Mouse (Mus musculus): Measurements from ENCODE around the gene Stat5a. TPM values are rescaled to one million over a fixed set of nuclear protein-coding genes. Genes with fewer than 3 reads are reported as not detected.

Stat5a gene
- polyA plus RNA-seq, 1 experiment from 2014 or later, result 5.5 TPM

GRCm38 (mm10) chr11:100912401-100913155 is 53.4 kb downstream of the Stat5a start:
- Histone ChIP-seq H3K4me3 (replicated peaks) (no peak overlapping the region), H3K4me1 (replicated peaks) (0 out of 2 replicates have a peak, but pooled peaks cover 3% of the 10 kb centered on the region), H3K9ac (no peak overlapping the region), H3K27ac (no peak overlapping the region), H3K4me2 (replicated peaks) (no peak overlapping the region), H3K27me3 (replicated peaks) (no peaks in the 10 kb centered on the region), H3K9me3 (no peaks in the 10 kb centered on the region), H3K36me3 (peaks cover 6% of the 10 kb centered on the region)
- ATAC-seq, result 0 out of 2 replicates have a peak, but pooled peaks have one; percentile 47
- WGBS, result 66% methylated on average over 17 of the region's 17 CpGs

GRCm38 (mm10) chr11:100914415-100914814 is 55.3 kb downstream of the Stat5a start:
- 85% methylated on average over 5 of the region's 5 CpGs for WGBS

GRCm38 (mm10) chr11:100915063-100915462 is 55.9 kb downstream of the Stat5a start:
- ATAC-seq, result no peak
- Histone ChIP-seq H3K9ac (no peak overlapping the region), H3K4me2 (replicated peaks) (no peak overlapping the region), H3K36me3 (no peaks in the 10 kb centered on the region), H3K4me3 (replicated peaks) (no peak overlapping the region), H3K27me3 (replicated peaks) (no peaks in the 10 kb centered on the region), H3K27ac (no peak overlapping the region), H3K9me3 (no peaks in the 10 kb centered on the region), H3K4me1 (replicated peaks) (0 out of 2 replicates have a peak, but pooled peaks cover 3% of the 10 kb centered on the region)
- 97% methylated on average over 3 of the region's 3 CpGs for WGBS

More at GRCm38 (mm10) chr11:100914415-100914814, 55.3 kb downstream of the Stat5a start:
- H3K9ac ChIP-seq, result no peak overlapping the region
- H3K36me3 ChIP-seq, result no peaks in the 10 kb centered on the region
- H3K9me3 ChIP-seq, result no peaks in the 10 kb centered on the region
- no peak overlapping the region for H3K4me3 ChIP-seq (replicated peaks)
- no peak overlapping the region for H3K27ac ChIP-seq
- no peak overlapping the region for H3K4me2 ChIP-seq (replicated peaks)
- no peaks in the 10 kb centered on the region for H3K27me3 ChIP-seq (replicated peaks)
- 0 out of 2 replicates have a peak, but pooled peaks cover 3% of the 10 kb centered on the region for H3K4me1 ChIP-seq (replicated peaks)
- no peak for ATAC-seq

GRCm38 (mm10) chr11:100916432-100916971 is 57.4 kb downstream of the Stat5a start:
- Histone ChIP-seq H3K4me2 (replicated peaks) (no peak overlapping the region), H3K9me3 (no peaks in the 10 kb centered on the region), H3K9ac (no peak overlapping the region), H3K36me3 (no peaks in the 10 kb centered on the region), H3K27me3 (replicated peaks) (no peaks in the 10 kb centered on the region), H3K27ac (no peak overlapping the region), H3K4me3 (replicated peaks) (no peak overlapping the region), H3K4me1 (replicated peaks) (0 out of 2 replicates have a peak, but pooled peaks cover 3% of the 10 kb centered on the region)
- 92% methylated on average over 4 of the region's 4 CpGs for WGBS
- no peak for ATAC-seq

- no peak for ATAC-seq
- no peak overlapping the region for H3K27ac ChIP-seq
- 91% methylated on average over 5 of the region's 5 CpGs for WGBS
- no peaks in the 10 kb centered on the region for H3K4me1 ChIP-seq (replicated peaks)
- no peaks in the 10 kb centered on the region for H3K27me3 ChIP-seq (replicated peaks)
- no peak overlapping the region for H3K4me2 ChIP-seq (replicated peaks)
- no peaks in the 10 kb centered on the region for H3K9me3 ChIP-seq
- H3K36me3 ChIP-seq, result no peaks in the 10 kb centered on the region
- H3K9ac ChIP-seq, result no peak overlapping the region
- H3K4me3 ChIP-seq (replicated peaks), result no peak overlapping the region
Measured at GRCm38 (mm10) chr11:100918007-100918406, 58.9 kb downstream of the Stat5a start.

- no peak overlapping the region for H3K27ac ChIP-seq
- WGBS, result 82% methylated on average over 4 of the region's 4 CpGs
- no peak for ATAC-seq
- H3K4me1 ChIP-seq (replicated peaks), result no peaks in the 10 kb centered on the region
- H3K27me3 ChIP-seq (replicated peaks), result no peaks in the 10 kb centered on the region
- no peak overlapping the region for H3K9ac ChIP-seq
- no peaks in the 10 kb centered on the region for H3K9me3 ChIP-seq
- H3K4me2 ChIP-seq (replicated peaks), result no peak overlapping the region
- H3K4me3 ChIP-seq (replicated peaks), result no peak overlapping the region
- no peaks in the 10 kb centered on the region for H3K36me3 ChIP-seq
Measured at GRCm38 (mm10) chr11:100920887-100921624, 61.9 kb downstream of the Stat5a start.

- H3K27ac ChIP-seq, result no peak overlapping the region
- no peaks in the 10 kb centered on the region for H3K9me3 ChIP-seq
- no peaks in the 10 kb centered on the region for H3K27me3 ChIP-seq (replicated peaks)
- 95% methylated on average over 1 of the region's 1 CpGs for WGBS
- ATAC-seq, result peak; percentile 82
- no peak overlapping the region for H3K9ac ChIP-seq
- H3K4me3 ChIP-seq (replicated peaks), result no peak overlapping the region
- no peaks in the 10 kb centered on the region for H3K36me3 ChIP-seq
- H3K4me1 ChIP-seq (replicated peaks), result no peaks in the 10 kb centered on the region
- H3K4me2 ChIP-seq (replicated peaks), result no peak overlapping the region
Measured at GRCm38 (mm10) chr11:100924386-100924919, 65.3 kb downstream of the Stat5a start.

- peaks cover 9% of the 10 kb centered on the region; the same call in 1 of the 2 replicates for H3K4me1 ChIP-seq (replicated peaks)
- no peak for ATAC-seq
- no peak overlapping the region for H3K9ac ChIP-seq
- no peak overlapping the region for H3K27ac ChIP-seq
- H3K36me3 ChIP-seq, result no peaks in the 10 kb centered on the region
- 80% methylated on average over 3 of the region's 3 CpGs for WGBS
- no peaks in the 10 kb centered on the region for H3K9me3 ChIP-seq
- H3K4me2 ChIP-seq (replicated peaks), result no peak overlapping the region
- no peak overlapping the region for H3K4me3 ChIP-seq (replicated peaks)
- no peaks in the 10 kb centered on the region for H3K27me3 ChIP-seq (replicated peaks)
Measured at GRCm38 (mm10) chr11:100927386-100927785, 68.2 kb downstream of the Stat5a start.

GRCm38 (mm10) chr11:100930611-100931010 is 71.5 kb downstream of the Stat5a start:
- H3K36me3 ChIP-seq, result no peaks in the 10 kb centered on the region
- no peak for ATAC-seq
- H3K4me3 ChIP-seq (replicated peaks), result no peak overlapping the region
- H3K4me1 ChIP-seq (replicated peaks), result peaks cover 9% of the 10 kb centered on the region; the same call in 1 of the 2 replicates
- H3K27ac ChIP-seq, result no peak overlapping the region
- H3K9me3 ChIP-seq, result no peaks in the 10 kb centered on the region
- WGBS, result 63% methylated on average over 7 of the region's 7 CpGs
- H3K9ac ChIP-seq, result no peak overlapping the region
- no peaks in the 10 kb centered on the region for H3K27me3 ChIP-seq (replicated peaks)
- H3K4me2 ChIP-seq (replicated peaks), result no peak overlapping the region

GRCm38 (mm10) chr11:100931254-100931921 is 72.2 kb downstream of the Stat5a start:
- no peak overlapping the region for H3K9ac ChIP-seq

More at GRCm38 (mm10) chr11:100931254-100931921, 72.2 kb downstream of the Stat5a start:
- Histone ChIP-seq H3K27me3 (replicated peaks) (no peaks in the 10 kb centered on the region), H3K36me3 (no peaks in the 10 kb centered on the region), H3K27ac (peak overlapping the region; percentile 48; the same call in 1 of the 2 replicates), H3K4me2 (replicated peaks) (peak overlapping the region; percentile 52), H3K9me3 (no peaks in the 10 kb centered on the region), H3K4me1 (replicated peaks) (peaks cover 9% of the 10 kb centered on the region; the same call in 1 of the 2 replicates), H3K4me3 (replicated peaks) (peak overlapping the region; percentile 33)
- ATAC-seq, result peak; percentile 81; the same call in 1 of the 2 replicates
- 28% methylated on average over 12 of the region's 12 CpGs for WGBS
